Mouse (Mus musculus) lung, postnatal 10 days (tissue): Measurements from ENCODE around the gene Hsd17b12.
A peak's percentile ranks its signal among the peaks of the same experiment; 100 is the strongest.

Experiments
- DNase-seq: peaks from one replicate; pipeline ENCODE4 v3.0.0; 2021

Hsd17b12 gene

DNA sequence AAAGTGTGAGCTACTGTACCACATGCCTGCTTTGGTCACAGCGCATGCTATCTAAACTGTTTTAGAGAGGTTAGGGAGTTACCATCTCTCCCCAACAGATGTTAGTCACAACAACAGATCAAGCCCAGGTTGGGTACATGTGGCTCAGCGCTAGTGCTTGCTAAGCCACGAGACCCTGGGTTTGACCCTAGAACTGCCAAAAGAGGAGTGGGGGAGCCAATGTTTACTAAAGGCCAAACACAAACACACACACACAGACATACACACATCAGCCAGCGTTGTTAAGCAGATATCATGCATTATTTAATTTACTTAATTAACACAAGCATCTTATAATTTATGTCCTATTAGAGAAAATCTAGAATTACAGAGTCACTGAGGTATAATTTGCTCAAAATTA is 155.8 kb downstream of the Hsd17b12 start:
- no peak for DNase-seq

DNA sequence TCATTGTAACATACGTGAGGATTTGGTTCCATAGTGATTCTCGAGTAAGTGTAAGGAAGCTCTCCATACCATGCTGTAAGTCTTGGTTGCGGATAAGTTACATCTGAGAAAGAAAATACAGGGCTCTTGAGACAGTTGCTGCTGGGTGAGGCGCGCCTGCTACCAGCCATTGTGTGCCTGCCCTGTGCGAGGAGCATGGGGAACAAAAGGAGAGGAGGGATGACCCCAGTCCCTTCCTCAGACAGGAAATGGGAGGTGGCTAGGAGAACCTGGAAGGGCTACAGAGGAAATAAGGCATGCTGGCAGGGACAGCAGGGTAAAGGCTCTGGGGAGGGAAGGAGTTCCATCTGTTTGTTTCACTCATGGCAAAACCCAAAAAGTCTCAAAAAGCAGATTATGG is 156.4 kb downstream of the Hsd17b12 start:
- peak; percentile 63 for DNase-seq

DNA sequence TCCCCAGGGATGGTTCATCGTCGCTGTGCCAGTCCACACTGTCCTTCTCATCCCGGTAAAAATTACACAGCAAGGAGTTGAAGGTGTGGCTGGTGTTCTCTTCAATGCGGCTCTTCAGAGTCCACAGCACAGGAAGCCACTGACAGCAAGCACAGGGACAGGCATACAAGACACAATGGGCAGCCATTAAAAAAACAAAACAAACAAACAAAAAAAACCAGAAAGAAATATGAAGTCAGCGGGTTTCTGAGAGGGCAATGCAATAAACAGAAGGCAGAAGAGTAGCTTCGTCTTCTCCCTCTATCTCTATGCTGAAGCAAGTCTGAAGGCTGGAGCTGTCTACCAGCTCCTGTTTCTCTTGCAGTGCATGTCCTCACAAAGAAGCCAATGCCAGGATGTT is 161.5 kb downstream of the Hsd17b12 start, which contains the start of gene Gm27027:
Gene Gm27027 (minus strand): TSS at position 101 of the 400 bp plus-strand sequence.
- no peak for DNase-seq

DNA sequence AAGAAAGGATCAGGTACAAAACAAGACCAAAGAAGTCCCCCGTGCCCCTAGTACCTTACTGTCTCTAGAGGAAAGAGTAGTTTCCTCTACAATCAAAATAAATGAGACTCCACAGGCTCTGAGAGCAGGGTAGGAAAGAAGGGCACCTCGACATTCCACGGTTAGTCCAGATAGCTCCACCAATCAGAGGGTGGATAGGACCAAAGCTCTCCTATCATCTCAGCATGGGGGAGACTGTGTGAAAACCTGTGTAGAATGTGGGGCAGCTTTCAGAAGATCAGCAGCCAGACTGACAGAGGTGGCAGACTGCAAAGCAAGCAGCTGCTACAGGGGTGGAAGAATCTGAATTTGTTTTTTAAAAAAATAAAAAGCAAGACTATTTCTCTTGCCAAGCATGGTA is 165.0 kb downstream of the Hsd17b12 start:
- DNase-seq = no peak

DNA sequence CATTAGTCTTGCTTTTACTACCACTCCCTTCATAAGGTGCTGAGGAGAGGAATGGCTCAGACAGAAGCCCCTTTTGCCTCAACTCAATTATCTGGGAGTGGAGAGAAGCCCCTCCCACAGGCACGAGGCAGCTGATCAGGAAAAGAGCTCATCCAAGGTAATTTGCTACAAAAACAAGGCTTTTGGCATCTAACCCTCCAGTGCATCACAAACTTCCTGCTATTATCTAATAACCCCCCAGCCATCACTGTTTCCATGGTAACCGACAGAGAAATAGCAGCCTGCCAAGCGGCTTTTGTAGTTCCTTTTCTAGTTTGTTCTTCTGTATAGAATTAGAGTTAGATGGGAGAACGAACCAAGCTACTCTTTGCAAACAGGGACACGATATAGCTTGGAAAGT is 165.5 kb downstream of the Hsd17b12 start:
- DNase-seq = peak; percentile 67

DNA sequence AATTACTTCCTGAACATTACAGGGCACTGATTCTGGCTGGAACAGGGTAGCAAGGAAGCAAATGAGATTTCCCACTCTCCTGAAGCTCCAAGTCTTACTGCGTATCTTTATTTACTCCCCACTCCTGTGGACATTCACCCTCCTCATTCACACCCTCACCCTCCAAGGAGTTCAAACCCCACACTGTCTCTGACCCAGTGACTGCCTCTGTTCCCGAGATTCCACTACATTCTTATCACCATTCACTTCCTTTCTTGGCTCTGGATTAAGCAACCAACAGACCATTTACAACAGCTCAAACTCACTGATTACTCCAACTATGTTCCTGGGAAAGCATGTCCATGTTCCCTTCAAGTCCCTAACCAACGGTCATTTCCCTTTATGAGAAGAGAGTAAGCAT is 166.4 kb downstream of the Hsd17b12 start:
- DNase-seq = peak; percentile 32

DNA sequence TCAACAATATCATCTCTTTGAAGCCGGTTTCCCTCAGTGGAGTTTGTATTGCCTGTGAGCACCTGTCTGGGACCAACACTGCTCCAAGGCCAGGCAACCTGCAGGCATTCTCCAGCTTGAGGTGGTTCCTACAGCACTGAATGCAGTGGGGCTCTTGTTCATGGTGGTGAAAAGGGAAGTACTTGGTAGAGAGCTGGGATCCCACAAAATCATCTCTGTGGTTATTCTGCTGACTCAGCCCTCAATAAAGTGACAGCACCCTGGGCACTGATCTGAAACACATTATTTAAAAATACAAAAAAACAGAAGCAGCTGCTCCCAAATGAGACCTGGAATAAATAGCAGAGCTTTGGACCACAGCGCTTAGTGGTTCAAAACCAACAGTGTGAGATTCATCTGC is 169.3 kb downstream of the Hsd17b12 start:
- DNase-seq = no peak
